Mouse (Mus musculus): Measurements from ENCODE around the gene Pdcd11. TPM values are rescaled to one million over a fixed set of nuclear protein-coding genes. Genes with fewer than 3 reads are reported as not detected.
A peak's percentile ranks its signal among the peaks of the same experiment; 100 is the strongest.

The Pdcd11 gene
- total and polyA plus RNA-seq, 2 experiments from 2014 or later: 4.0 to 7.7 TPM

- Histone ChIP-seq H3K36me3 (replicated peaks; ENCODE audit: control insufficient read depth, insufficient read depth, low read length) (no peaks in the 10 kb centered on the region), H3K4me1 (ENCODE audit: control insufficient read depth, insufficient read depth) (peaks cover 13% of the 10 kb centered on the region; the same call in 1 of the 2 replicates), H3K27ac (ENCODE audit: low read depth) (no peak overlapping the region), H3K4me2 (ENCODE audit: low read depth, low read length) (no peak overlapping the region), H3K4me3 (ENCODE audit: low read depth, low read length) (no peak overlapping the region), H3K9me3 (replicated peaks; ENCODE audit: control insufficient read depth, low read length) (no peaks in the 10 kb centered on the region), H3K27me3 (ENCODE audit: control insufficient read depth, insufficient read depth, low read length) (0 out of 2 replicates have a peak, but pooled peaks cover 6% of the 10 kb centered on the region), H3K9ac (replicated peaks; ENCODE audit: low read depth, low read length) (no peak overlapping the region)
- ATAC-seq (ENCODE audit: insufficient read depth, low read depth) (0 out of 2 replicates have a peak, but pooled peaks have one; percentile 24), DNase-seq (ENCODE audit: low spot score) (no peak)
- 37% methylated on average over 4 of the region's 4 CpGs for whole genome bisulfite sequencing
- no peak for TF ChIP-seq EP300 (IDR thresholded peaks at IDR 0.05; ENCODE audit: low read depth)
- no peak for TF ChIP-seq CTCF (IDR thresholded peaks at IDR 0.05; ENCODE audit: low read depth)
Observed at GRCm38 (mm10) chr19:47149854-47150253, 59.3 kb downstream of the Pdcd11 start.

- 20% methylated on average over 32 of the region's 32 CpGs for WGBS
- peaks cover 13% of the 10 kb centered on the region; the same call in 1 of the 2 replicates for H3K4me1 ChIP-seq (ENCODE audit: control insufficient read depth, insufficient read depth)
- no peak overlapping the region for H3K9ac ChIP-seq (replicated peaks; ENCODE audit: low read depth, low read length)
- DNase-seq (ENCODE audit: low spot score) (no peak), ATAC-seq (ENCODE audit: insufficient read depth, low read depth) (no peak)
- H3K9me3 ChIP-seq (replicated peaks; ENCODE audit: control insufficient read depth, low read length): no peaks in the 10 kb centered on the region
- no peak for TF ChIP-seq EP300 (IDR thresholded peaks at IDR 0.05; ENCODE audit: low read depth)
- TF ChIP-seq CTCF (IDR thresholded peaks at IDR 0.05; ENCODE audit: low read depth): no peak
- 0 out of 2 replicates have a peak, but pooled peaks cover 6% of the 10 kb centered on the region for H3K27me3 ChIP-seq (ENCODE audit: control insufficient read depth, insufficient read depth, low read length)
- H3K27ac ChIP-seq (ENCODE audit: low read depth): no peak overlapping the region
- H3K4me3 ChIP-seq (ENCODE audit: low read depth, low read length): peak overlapping the region; percentile 20; the same call in 1 of the 2 replicates
- H3K4me2 ChIP-seq (ENCODE audit: low read depth, low read length): peak overlapping the region; percentile 49
- no peaks in the 10 kb centered on the region for H3K36me3 ChIP-seq (replicated peaks; ENCODE audit: control insufficient read depth, insufficient read depth, low read length)
Observed at GRCm38 (mm10) chr19:47151332-47152061, 60.9 kb downstream of the Pdcd11 start.

DNA sequence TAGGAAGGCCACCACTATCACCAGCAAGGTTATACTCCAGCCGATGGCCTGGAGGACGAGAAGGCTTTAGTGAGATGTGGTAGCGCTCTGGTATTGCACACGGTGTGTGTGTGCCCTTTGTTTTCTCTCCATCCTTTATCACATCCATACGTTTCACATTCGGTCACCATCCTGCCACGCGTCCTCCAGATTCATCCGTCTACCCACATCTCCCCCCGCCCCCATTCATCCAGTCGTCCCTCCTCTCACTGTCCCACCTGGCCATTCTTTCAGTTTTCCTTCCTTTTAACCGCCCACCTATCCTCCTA is 61.4 kb downstream of the Pdcd11 start:
- TF ChIP-seq CTCF (IDR thresholded peaks at IDR 0.05; ENCODE audit: low read depth): no peak
- TF ChIP-seq EP300 (IDR thresholded peaks at IDR 0.05; ENCODE audit: low read depth): no peak
- ATAC-seq (ENCODE audit: insufficient read depth, low read depth) (no peak), DNase-seq (ENCODE audit: low spot score) (no peak)
- Histone ChIP-seq H3K9me3 (replicated peaks; ENCODE audit: control insufficient read depth, low read length) (no peaks in the 10 kb centered on the region), H3K4me3 (ENCODE audit: low read depth, low read length) (no peak overlapping the region), H3K36me3 (replicated peaks; ENCODE audit: control insufficient read depth, insufficient read depth, low read length) (no peaks in the 10 kb centered on the region), H3K4me2 (ENCODE audit: low read depth, low read length) (peak overlapping the region; percentile 49), H3K27ac (ENCODE audit: low read depth) (no peak overlapping the region), H3K27me3 (ENCODE audit: control insufficient read depth, insufficient read depth, low read length) (0 out of 2 replicates have a peak, but pooled peaks cover 6% of the 10 kb centered on the region), H3K4me1 (ENCODE audit: control insufficient read depth, insufficient read depth) (peaks cover 13% of the 10 kb centered on the region; the same call in 1 of the 2 replicates), H3K9ac (replicated peaks; ENCODE audit: low read depth, low read length) (no peak overlapping the region)
- WGBS: 54% methylated on average over 12 of the region's 12 CpGs

GRCm38 (mm10) chr19:47153767-47154166 is 63.2 kb downstream of the Pdcd11 start:
- WGBS: 86% methylated on average over 7 of the region's 7 CpGs
- H3K4me3 ChIP-seq (ENCODE audit: low read depth, low read length): no peak overlapping the region
- DNase-seq (ENCODE audit: low spot score) (no peak), ATAC-seq (ENCODE audit: insufficient read depth, low read depth) (no peak)
- no peaks in the 10 kb centered on the region for H3K9me3 ChIP-seq (replicated peaks; ENCODE audit: control insufficient read depth, low read length)
- 0 out of 2 replicates have a peak, but pooled peaks cover 6% of the 10 kb centered on the region for H3K27me3 ChIP-seq (ENCODE audit: control insufficient read depth, insufficient read depth, low read length)
- no peaks in the 10 kb centered on the region for H3K36me3 ChIP-seq (replicated peaks; ENCODE audit: control insufficient read depth, insufficient read depth, low read length)
- no peak overlapping the region for H3K9ac ChIP-seq (replicated peaks; ENCODE audit: low read depth, low read length)
- H3K4me1 ChIP-seq (ENCODE audit: control insufficient read depth, insufficient read depth): peaks cover 13% of the 10 kb centered on the region; the same call in 1 of the 2 replicates
- no peak overlapping the region for H3K27ac ChIP-seq (ENCODE audit: low read depth)
- no peak overlapping the region for H3K4me2 ChIP-seq (ENCODE audit: low read depth, low read length)
- TF ChIP-seq EP300 (IDR thresholded peaks at IDR 0.05; ENCODE audit: low read depth): no peak
- TF ChIP-seq CTCF (IDR thresholded peaks at IDR 0.05; ENCODE audit: low read depth): no peak

GRCm38 (mm10) chr19:47157664-47158063 is 67.1 kb downstream of the Pdcd11 start, which contains the start of gene Calhm3:
TSS of gene Calhm3 (minus strand) at chr19:47157764.
- ATAC-seq (ENCODE audit: insufficient read depth, low read depth): no peak
- Histone ChIP-seq H3K4me3 (ENCODE audit: low read depth, low read length) (no peak within 1 kb of the TSS), H3K9ac (replicated peaks; ENCODE audit: low read depth, low read length) (no peak within 1 kb of the TSS), H3K4me1 (ENCODE audit: control insufficient read depth, insufficient read depth) (no peaks in the 10 kb centered on the region), H3K27me3 (ENCODE audit: control insufficient read depth, insufficient read depth, low read length) (no peaks in the 10 kb centered on the region), H3K4me2 (ENCODE audit: low read depth, low read length) (no peak within 1 kb of the TSS), H3K9me3 (replicated peaks; ENCODE audit: control insufficient read depth, low read length) (no peaks in the 10 kb centered on the region), H3K27ac (ENCODE audit: low read depth) (no peak within 1 kb of the TSS), H3K36me3 (replicated peaks; ENCODE audit: control insufficient read depth, insufficient read depth, low read length) (no peaks in the 10 kb centered on the region)
- WGBS: 67% methylated on average over 11 of the region's 11 CpGs
- no peak for DNase-seq (ENCODE audit: low spot score)
- no peak for TF ChIP-seq EP300 (IDR thresholded peaks at IDR 0.05; ENCODE audit: low read depth)
- no peak for TF ChIP-seq CTCF (IDR thresholded peaks at IDR 0.05; ENCODE audit: low read depth)

Measured in heart, postnatal 0 days (tissue).